Mouse (Mus musculus) colon, adult 2 months (tissue): ENCODE data around the gene Alpk1. TPM values are rescaled to one million over a fixed set of nuclear protein-coding genes. Genes with fewer than 3 reads are reported as not detected.

ENCODE experiments used
- polyA plus RNA-seq: library from polyadenylated mRNA; depleted of rRNA; stranded (reverse); fragments of >200 nt; gene quantifications from 2 replicates; pipeline ENCODE4 v1.2.3, GENCODE M21; 2012; rRNA removed

Alpk1 gene
- 5.1 TPM in 2 replicates for polyA plus RNA-seq

GRCm38 (mm10) chr3:127780021-127780644 is at the start of gene Alpk1:
Gene Alpk1, minus strand, starts transcription at chr3:127780527.

DNA sequence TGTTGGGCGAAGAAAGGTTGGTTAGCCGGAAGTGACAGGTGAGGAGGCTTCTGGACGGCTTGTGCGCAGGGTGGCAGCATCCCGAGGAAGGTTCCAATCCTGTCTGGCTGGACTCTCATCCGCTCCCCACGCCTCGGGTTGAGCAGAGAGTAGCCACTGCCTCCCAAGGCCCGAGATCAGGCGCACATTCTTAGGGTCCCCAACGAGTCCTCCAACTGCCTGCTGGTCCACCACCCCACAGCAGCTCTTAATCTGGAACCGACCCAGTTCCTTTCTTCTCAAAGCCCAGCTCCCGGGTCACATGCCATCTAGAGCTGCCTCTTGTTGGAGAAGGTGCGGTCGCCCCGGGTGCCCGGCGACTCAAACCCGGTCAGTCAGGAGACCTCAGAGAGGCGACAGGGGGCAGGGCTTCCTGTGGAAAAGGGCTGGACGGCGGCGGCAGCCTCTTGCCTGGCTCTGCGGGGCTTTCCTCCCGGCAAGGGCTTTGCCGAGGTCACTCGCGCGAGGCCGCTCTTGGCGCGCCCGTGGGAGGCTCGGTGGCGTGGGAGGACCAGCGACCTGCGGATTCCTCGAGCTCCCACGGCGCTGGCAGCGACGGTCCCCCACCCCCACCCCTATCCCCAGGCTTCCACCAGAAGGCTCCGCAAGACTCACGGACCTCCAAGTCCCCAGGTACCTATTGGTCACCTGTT is 9.3 kb upstream of the Alpk1 start, which contains the start of gene Tifa:
TSS of gene Tifa (plus strand) at position 306 of the 692 bp plus-strand sequence.

GRCm38 (mm10) chr3:127633080-127634032 is 147.0 kb downstream of the Alpk1 start, which contains the start of gene Neurog2:
Gene Neurog2, plus strand, starts transcription at chr3:127633135.

Other genes starting within 250 kb of the Alpk1 start
- 0.35 and 0.50 TPM in 2 replicates for gene Larp7, start 227.2 kb downstream of the Alpk1 start, polyA plus RNA-seq
- gene Zgrf1, start 227.0 kb downstream of the Alpk1 start, polyA plus RNA-seq: 0.29 and 0.35 TPM in 2 replicates
- gene Neurog2, start 147.4 kb downstream of the Alpk1 start, polyA plus RNA-seq: not detected in 2 replicates
- 11.7 and 23.7 TPM in 2 replicates for gene Tifa, start 9.3 kb upstream of the Alpk1 start, polyA plus RNA-seq
- gene Ap1ar, start 57.0 kb upstream of the Alpk1 start, polyA plus RNA-seq: 50.4 and 52.8 TPM in 2 replicates
- gene Fam241a, start 115.8 kb upstream of the Alpk1 start, polyA plus RNA-seq: 6.9 and 9.2 TPM in 2 replicates